Mouse (Mus musculus): ENCODE results near the gene Arfip1.

Gene Arfip1

DNA sequence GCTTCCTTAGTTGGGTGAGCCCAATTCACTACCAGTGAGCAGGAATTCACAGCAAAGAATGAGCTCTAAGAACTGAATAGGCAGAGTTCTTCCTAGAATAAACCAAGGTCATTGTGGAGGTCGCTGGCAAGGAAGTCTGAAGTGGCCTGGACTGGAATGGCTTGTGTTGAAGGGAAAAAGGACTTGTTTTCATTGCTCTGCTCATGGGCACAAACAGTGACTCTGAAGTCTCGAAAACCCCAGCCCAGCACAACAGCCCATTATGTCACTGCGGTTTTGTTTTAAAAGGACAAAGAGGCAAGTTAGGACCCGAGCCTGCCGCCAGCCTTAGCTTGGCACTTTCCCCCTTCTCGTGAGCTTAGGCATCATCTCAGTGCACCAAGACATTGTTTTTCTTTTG, 93.7 kb downstream of the Arfip1 start:
- in situ Hi-C loops (cut with MseI, MboI): no loop called here

- in situ Hi-C loops (cut with MseI, MboI): no loop called here
Measured at GRCm38 (mm10) chr3:84484891-84485290, 97.5 kb downstream of the Arfip1 start.

- in situ Hi-C loops (cut with MseI, MboI): no loop called here
Measured at GRCm38 (mm10) chr3:84484333-84484732, 98.1 kb downstream of the Arfip1 start.

DNA sequence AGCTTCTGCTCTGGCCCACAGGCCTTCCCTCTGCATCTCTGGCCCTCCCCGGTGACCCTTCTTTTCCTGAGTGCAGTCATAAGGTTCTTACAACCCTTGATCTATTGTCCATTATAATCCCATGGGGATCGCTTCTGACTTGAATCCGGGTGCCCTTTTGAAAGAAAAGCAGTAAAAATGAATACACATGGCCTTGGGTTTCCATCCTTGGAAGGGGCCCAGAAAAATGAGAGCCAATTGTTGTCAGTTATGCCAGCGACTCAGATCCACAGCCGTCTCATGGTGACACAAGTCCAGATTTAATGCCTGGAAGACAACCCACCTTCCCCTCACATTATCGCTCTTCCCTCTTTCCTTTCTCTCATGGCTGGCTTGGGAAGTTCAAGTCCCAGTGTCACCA, 100.3 kb downstream of the Arfip1 start:
- in situ Hi-C loops (cut with MseI, MboI): no loop called here

DNA sequence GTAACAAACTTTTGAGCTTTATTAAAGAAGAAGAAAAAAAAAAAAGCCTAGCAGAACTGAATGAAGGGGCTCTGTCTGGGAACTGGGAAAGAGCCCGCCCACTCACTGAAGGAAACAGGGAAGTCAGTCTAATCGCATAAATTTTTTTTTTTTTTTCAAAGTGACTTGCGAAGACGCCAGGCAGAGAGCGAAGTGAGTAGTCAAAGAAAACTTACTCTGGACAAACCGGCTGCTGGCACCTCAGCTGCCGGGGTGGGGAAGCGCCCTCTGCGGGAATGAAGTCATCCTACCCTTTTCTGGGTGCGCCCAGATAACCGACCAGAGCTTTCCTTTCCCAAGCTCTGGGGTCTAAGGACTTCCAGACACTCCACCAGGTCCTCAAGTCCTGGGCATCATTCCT, 101.3 kb downstream of the Arfip1 start:
- in situ Hi-C loops (cut with MseI, MboI): no loop called here

DNA sequence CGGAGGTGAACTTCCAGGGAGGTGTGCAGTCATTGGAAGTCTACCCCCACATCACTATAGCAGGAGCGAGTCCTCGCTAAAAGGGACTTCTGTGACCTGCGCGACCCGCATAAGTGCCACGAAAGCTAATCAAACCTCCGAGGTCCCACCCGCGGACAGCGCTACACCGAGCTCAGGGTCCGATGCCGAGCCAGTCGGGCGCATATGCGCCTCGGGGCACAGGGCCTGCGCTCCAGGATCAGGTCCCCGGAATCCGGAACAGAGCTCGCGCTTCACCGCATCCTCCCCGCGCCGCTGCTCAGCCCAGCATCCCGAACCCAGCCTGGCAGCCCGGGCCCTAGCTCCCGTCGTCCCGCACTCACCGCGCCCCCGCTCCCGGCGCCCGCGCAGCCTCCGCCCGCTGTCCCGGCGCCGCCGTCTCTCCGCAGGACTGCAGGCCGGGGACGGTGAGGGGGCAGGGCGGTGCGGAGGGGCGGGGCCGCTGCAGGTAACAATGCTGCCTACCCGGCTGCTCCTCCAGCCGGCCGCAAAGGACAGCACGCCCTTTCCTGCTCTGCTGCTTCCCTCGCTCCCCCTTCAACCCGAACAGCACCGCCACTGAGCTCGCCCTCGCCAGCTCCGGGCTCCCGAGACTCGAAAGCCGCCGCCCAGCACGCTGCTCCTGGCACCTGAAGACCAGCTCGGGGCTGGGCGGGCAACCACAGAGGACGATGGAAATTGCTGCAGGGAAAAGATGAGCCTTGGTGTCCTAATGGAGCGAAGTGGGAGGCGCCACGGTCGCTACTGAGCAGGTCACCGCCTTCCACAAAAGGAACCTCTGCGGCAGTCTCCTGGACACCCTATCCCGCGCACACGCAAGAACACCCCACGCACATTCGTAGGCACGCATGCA, 102.2 kb downstream of the Arfip1 start, which contains the start of gene Fhdc1:
TSS of gene Fhdc1 (minus strand) at position 424 of the 892 bp plus-strand sequence.
- in situ Hi-C loops (cut with MseI, MboI): no loop called here

DNA sequence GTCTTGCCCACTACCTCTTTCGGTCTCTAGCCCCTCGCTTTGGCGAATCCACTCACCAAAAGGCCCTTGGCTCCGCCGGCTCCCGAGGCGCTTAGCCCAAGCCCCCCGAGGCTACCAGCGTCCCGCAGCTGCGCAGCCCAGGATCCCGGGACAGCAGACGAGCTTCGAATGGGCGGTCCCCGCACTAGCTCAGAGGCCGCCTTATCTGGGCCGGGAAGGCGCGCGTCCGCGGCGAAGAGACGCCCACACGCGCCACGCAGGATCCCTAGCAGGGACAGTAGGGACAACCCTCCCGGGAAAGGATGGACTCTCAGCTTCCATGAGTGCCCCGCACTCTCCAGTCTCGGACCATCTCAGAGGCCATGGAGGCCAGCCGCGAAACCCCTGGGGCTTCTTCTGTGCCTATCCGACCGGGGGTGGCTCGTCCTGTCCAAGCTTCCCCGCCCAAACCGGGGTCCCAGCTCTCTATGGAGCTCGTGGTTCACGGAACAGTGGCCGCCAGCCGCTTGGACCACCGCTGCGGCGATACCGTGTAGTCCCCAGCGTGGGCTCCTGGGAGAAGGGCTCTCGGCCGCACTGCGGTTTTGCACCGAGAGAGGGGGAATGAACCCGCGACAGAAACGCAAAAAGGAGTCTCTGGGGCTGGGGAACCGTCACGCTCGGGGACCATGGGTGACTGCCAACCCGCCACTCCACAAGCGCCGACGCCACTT, 103.0 kb downstream of the Arfip1 start:
- in situ Hi-C loops (cut with MseI, MboI): no loop called here

GRCm38 (mm10) chr3:84478896-84479292, 103.5 kb downstream of the Arfip1 start:
- in situ Hi-C loops (cut with MseI, MboI): no loop called here

- in situ Hi-C loops (cut with MseI, MboI): no loop called here
Measured at GRCm38 (mm10) chr3:84478195-84478594, 104.2 kb downstream of the Arfip1 start.

GRCm38 (mm10) chr3:84477498-84477897, 104.9 kb downstream of the Arfip1 start:
- in situ Hi-C loops (cut with MseI, MboI): no loop called here

DNA sequence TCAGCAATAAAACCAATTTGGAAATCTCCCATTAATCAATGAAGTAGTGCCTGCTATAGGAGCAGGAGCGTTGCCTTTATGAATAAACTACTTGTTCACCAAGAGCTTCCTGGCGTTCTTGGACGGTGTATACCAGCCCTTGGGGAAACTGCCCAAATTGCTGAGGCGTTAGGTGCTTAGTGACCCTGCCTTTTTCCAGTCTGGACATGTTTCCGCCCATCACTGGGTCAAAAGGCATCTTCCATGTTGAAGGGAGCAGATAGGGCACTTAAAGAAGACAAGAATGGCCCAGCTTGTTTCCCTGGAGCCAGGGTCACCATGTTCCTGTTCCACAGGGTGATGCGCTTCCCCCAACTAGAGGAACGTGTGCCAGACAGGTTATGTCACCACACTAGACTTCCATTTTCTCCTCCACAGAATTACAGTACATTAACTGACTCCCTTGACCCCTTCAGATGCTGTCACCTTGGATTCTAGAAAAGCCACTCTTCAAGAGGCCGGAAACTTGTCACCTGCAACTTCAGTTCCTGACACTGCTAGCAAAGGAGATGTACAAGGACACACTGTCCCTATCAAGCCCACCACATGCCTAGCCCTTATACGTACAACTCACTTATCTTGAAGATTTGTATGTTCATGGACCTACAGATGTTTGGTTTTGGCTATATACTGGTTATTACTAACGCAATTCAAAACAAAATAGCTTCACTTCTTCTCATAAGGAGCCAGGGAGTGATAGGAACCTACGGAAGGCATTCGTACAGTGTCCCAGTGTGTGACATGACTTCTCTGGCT, 107.2 kb downstream of the Arfip1 start:
- in situ Hi-C loops (cut with MseI, MboI): no loop called here

DNA sequence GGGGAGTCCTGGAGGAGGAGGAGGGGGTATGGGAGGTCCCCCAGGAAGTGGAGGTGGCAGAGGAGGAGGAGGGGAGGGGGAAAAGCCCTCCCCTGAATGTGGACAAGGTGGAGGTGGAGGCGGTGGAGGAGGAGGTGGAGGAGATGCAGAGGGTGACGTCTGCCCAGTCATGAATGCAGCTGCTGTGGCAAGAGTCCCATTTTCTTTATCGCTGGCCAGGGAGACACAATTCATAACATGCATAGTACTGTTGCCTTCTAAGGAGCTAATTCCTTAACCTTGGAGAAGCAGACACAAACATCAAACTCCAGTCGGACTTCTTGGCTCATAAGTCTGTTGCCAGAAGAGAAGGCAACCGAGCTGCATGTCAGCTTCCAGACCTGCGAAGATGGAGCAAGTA, 108.0 kb downstream of the Arfip1 start:
- in situ Hi-C loops (cut with MseI, MboI): no loop called here

DNA sequence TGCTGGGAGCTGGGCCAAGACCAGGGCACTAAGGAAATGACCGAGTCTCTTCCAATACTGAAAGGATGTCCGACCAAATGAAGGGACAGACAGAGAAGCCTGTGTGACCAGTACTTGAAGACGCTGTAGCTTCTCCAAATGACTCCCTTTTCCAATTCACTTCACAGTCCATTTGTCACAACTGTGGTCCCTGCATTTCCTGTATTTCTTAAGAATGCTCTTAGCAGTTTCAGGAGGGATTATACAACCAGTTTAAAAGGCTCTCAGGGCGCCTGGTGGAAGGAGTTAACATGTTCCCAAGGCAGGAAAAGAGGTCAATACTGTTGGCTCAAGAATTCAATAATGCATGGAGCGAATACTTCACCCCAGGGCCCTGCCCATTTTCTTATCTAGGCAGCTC, 109.5 kb downstream of the Arfip1 start:
- in situ Hi-C loops (cut with MseI, MboI): no loop called here

- in situ Hi-C loops (cut with MseI, MboI): no loop called here
Measured at GRCm38 (mm10) chr3:84472527-84472926, 109.9 kb downstream of the Arfip1 start.

DNA sequence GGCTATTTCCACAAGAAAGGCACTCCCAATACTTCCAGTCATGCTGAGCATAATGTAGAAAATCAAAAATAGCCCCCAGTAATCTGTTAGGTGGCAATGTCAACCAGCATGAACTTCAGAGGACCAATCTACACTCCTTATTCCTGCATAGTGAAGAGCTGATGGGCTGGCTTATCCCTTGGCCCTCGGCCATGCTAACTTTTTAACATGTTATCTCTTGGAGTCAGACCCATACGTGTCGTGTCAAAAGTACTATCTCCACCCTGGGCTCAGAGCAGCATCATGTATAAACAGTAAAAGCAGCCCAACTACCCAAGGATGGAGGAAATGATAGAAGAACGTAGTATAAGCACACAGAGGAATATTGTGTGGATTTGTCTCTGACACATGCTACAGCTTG, 111.3 kb downstream of the Arfip1 start:
- in situ Hi-C loops (cut with MseI, MboI): no loop called here

DNA sequence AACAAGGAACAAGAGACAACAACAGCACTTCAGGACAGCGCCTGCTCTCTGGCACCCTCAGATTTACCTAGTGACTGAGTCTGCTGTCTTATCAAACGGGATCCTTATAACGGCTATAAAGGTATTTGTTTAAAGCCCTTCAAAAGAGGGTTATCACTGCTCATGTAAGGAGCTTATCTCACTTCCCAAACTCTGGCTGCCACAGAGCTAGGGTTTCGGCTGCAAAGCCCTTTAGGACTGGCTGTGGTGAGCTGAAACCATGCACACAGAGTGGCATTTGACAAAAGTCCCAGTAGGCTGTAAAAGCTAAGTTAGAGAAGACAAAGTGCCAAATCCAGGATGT, 114.3 kb downstream of the Arfip1 start:
- in situ Hi-C loops (cut with MseI, MboI): no loop called here

DNA sequence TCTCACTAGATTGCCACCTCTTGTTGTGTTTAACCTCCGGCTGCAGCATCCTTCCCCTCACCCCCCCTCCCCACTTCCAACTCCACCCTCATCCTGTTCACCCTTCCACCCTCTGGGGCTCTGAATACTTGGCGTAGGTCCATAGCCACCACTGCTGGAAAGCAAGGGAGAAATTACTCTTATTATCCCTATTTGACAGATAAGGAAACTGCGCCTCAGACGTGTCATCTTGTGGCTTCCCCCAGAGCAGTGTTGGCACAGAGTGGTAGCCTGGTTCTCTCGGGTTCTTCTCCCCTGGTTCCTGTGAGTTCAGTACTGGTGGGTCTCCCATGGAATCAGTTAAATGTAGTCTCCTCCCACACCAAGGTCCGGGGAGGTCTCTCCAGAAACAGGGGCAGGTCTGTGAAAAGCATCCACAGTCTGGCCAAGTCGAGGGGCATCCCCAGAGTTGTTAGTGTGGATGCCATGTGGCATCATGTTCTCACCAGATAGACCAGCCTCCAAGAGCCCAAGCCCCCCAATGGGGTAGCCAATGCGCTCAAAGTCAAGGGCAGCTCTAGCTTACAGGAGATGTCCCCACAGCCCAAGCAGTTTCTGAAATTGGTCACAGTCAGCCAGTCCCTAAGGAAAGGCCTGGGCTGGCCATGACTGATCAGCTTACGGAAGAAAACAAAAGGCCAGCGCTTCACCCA, 114.9 kb downstream of the Arfip1 start:
- in situ Hi-C loops (cut with MseI, MboI): no loop called here

DNA sequence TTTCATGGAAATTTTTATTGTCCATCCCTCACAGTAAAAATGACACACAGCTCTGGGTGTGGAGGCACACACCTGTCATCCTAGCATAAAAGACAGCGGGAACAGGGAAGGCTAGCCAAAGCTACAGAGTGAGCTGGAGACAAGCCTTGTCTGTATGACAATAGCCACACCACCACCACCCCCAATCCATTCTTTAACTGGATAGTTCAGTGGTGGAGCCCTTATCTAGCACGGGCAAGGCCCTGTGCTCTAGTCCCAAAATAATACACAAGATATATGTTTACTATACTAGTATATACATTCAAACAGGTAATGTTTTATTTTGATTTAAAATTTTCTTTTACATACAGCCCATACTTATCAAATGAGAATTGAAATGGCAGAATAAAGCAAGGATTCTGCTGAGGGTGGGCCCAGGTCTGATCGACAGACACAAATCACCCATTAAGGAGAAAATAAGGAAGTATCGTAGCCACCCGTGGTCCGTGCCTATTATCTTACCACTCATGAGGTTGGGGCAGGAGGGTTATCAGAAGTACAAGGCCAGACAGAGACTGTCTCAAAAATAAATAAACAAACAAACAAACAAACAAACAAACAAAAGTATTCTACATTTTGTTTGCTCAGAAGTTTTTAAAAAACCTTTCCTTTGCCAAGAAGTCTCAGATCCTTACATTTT, 116.5 kb downstream of the Arfip1 start:
- in situ Hi-C loops (cut with MseI, MboI): no loop called here

DNA sequence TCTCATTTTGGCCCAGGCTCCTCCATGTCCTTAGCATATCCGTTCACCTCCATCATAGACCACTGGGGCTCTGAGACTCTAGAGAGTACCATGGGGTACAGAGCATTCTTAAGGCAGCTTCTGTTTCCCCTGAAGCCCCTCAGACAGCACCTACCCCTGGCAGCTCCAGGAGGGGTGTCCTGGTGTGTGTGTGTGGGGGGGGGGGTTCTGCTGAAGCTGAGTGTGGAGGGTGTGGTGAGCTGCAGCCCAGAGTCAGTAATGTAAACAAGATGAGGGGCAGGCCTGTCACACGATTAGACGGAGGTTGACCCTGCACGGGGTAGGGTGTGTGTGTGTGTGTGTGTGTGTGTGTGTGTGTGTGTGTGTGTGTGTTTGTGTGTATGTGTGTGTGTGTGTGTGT, 120.7 kb downstream of the Arfip1 start:
- in situ Hi-C loops (cut with MseI, MboI): no loop called here

- in situ Hi-C loops (cut with MseI, MboI): no loop called here
Measured at GRCm38 (mm10) chr3:84460952-84461351, 121.5 kb downstream of the Arfip1 start.

- in situ Hi-C loops (cut with MseI, MboI): no loop called here
Measured at GRCm38 (mm10) chr3:84460499-84460898, 121.9 kb downstream of the Arfip1 start.
